Mouse (Mus musculus) hematopoietic stem cell, adult 5-6 weeks (primary cell): Measurements from ENCODE around the gene Numa1. TPM values are rescaled to one million over a fixed set of nuclear protein-coding genes. Genes with fewer than 3 reads are reported as not detected.

Experiments
- ATAC-seq, 2 experiments: fragments of 125-278 bp in 1 of 2; replicated peaks in 1 of 2; 2 replicates each; pipeline ENCODE4 v1.8.0; 2016 to 2017; ENCODE audit warnings: inconsistent platforms in 2 of 2, mild to moderate bottlenecking in 2 of 2, moderate number of reproducible peaks in 2 of 2, low read depth in 1 of 2, moderate TSS enrichment in 1 of 2; ENCODE audit not compliant: low FRiP score in 2 of 2, poor library complexity in 2 of 2, severe bottlenecking in 2 of 2, insufficient read depth in 1 of 2, low TSS enrichment in 1 of 2
- total RNA-seq: library from RNA; stranded (forward); fragments of 172-1452, 232-1000 nt; gene quantifications from 2 replicates; pipeline ENCODE4 v1.2.3, GENCODE M21; 2017

Gene Numa1
- total RNA-seq, 1 experiment from 2014 or later = 392 TPM

GRCm38 (mm10) chr7:101967256-101967655 is 33.3 kb downstream of the Numa1 start:
- no peak for ATAC-seq

- ATAC-seq = no peak
Observed at GRCm38 (mm10) chr7:101968751-101969150, 34.8 kb downstream of the Numa1 start.

- peak; percentile 46 to 62 for ATAC-seq
Observed at GRCm38 (mm10) chr7:101969694-101970428, 36.0 kb downstream of the Numa1 start.

- peak; percentile 9 to 15; a peak in 2 of 4 replicates for ATAC-seq
Observed at GRCm38 (mm10) chr7:101970429-101970775, 36.5 kb downstream of the Numa1 start.

GRCm38 (mm10) chr7:101970821-101971461 is 37.0 kb downstream of the Numa1 start:
- ATAC-seq = peak; percentile 52 to 55

GRCm38 (mm10) chr7:101971721-101972120 is 37.8 kb downstream of the Numa1 start:
- no peak for ATAC-seq

- ATAC-seq = no peak
Observed at GRCm38 (mm10) chr7:101973730-101974129, 39.8 kb downstream of the Numa1 start.

- no peak for ATAC-seq
Observed at GRCm38 (mm10) chr7:101974505-101974904, 40.6 kb downstream of the Numa1 start.

- no peak for ATAC-seq
Observed at GRCm38 (mm10) chr7:101982735-101983134, 48.8 kb downstream of the Numa1 start.

GRCm38 (mm10) chr7:101985081-101985480 is 51.2 kb downstream of the Numa1 start:
- no peak for ATAC-seq

- ATAC-seq = no peak
Observed at GRCm38 (mm10) chr7:101994241-101994640, 60.3 kb downstream of the Numa1 start.

GRCm38 (mm10) chr7:101998194-101998927 is 64.5 kb downstream of the Numa1 start:
- ATAC-seq = peak; percentile 67 to 70

GRCm38 (mm10) chr7:101999461-102000151 is 65.7 kb downstream of the Numa1 start:
- no peak for ATAC-seq

- no peak for ATAC-seq
Observed at GRCm38 (mm10) chr7:102000296-102000695, 66.4 kb downstream of the Numa1 start.

- no peak for ATAC-seq
Observed at GRCm38 (mm10) chr7:102000921-102001630, 67.2 kb downstream of the Numa1 start.

- no peak for ATAC-seq
Observed at GRCm38 (mm10) chr7:102006520-102006919, 72.6 kb downstream of the Numa1 start.

- no peak for ATAC-seq
Observed at GRCm38 (mm10) chr7:102011855-102012254, 77.9 kb downstream of the Numa1 start.
